Mouse (Mus musculus) hindbrain, embryonic 14.5 days (tissue): ENCODE measurements around the gene Dpp10. TPM values are rescaled to one million over a fixed set of nuclear protein-coding genes. Genes with fewer than 3 reads are reported as not detected.

Experiments used
- ATAC-seq: fragments of 200-750 bp; cut with Nextera tagmentation; 2 replicates; pipeline ENCODE4 v1.8.0; 2017; ENCODE audit warnings: moderate number of reproducible peaks, mild to moderate bottlenecking, moderate TSS enrichment, moderate library complexity; ENCODE audit not compliant: low FRiP score
- DNase-seq: peaks from one replicate; pipeline ENCODE4 v3.0.0-alpha.2; 2015; ENCODE audit warnings: low spot score
- H3K27ac ChIP-seq: fragments of 300-500 bp; sonication (generic); 2 replicates; pipeline ENCODE4 v1.5.1; 2014; ENCODE audit warnings: mild to moderate bottlenecking, moderate library complexity
- H3K27me3 ChIP-seq: fragments of 300-500 bp; sonication (generic); 2 replicates; pipeline ENCODE4 v1.6.1; 2014; ENCODE audit warnings: mild to moderate bottlenecking, low read length, mixed read lengths; ENCODE audit not compliant: control insufficient read depth, insufficient read depth
- H3K36me3 ChIP-seq: fragments of 300-500 bp; sonication (generic); replicated peaks from 2 replicates; pipeline ENCODE4 v1.6.1; 2014; ENCODE audit not compliant: control insufficient read depth, insufficient read depth
- H3K4me1 ChIP-seq: fragments of 300-500 bp; sonication (generic); replicated peaks from 2 replicates; pipeline ENCODE4 v1.6.1; 2014; ENCODE audit warnings: antibody characterized with exemption, low read length, mixed read lengths; ENCODE audit not compliant: control insufficient read depth, insufficient read depth
- H3K4me2 ChIP-seq: fragments of 300-500 bp; sonication (generic); replicated peaks from 2 replicates; pipeline ENCODE4 v1.6.1; 2014; ENCODE audit warnings: mild to moderate bottlenecking, moderate library complexity
- H3K4me3 ChIP-seq: fragments of 300-500 bp; sonication (generic); replicated peaks from 2 replicates; pipeline ENCODE4 v1.5.1; 2014; ENCODE audit warnings: mild to moderate bottlenecking, low read length
- H3K9ac ChIP-seq: fragments of 300-500 bp; sonication (generic); 2 replicates; pipeline ENCODE4 v1.6.1; 2014
- H3K9me3 ChIP-seq: fragments of 300-500 bp; sonication (generic); 2 replicates; pipeline ENCODE4 v1.6.1; 2016; ENCODE audit warnings: low read length; ENCODE audit not compliant: control insufficient read depth
- WGBS: fragments of 180-500 bp; shearing (Covaris S2); extraction: QIAGEN DNeasy Blood & Tissue Kit; methylation state at CpG from one replicate; pipeline ENCODE4 v1.1.7; 2014; 5-methylcytosine and 5-hydroxymethylcytosine counted together
- polyA plus RNA-seq: library from polyadenylated mRNA; unstranded; fragments of >200 nt; fragmentation: Nextera tagmentation; extraction: Ambion mirVana; gene quantifications from 2 replicates; pipeline ENCODE4 v1.2.1, GENCODE M21; 2014

Gene Dpp10
- polyA plus RNA-seq, 1 experiment from 2014 or later = 32.9 TPM

- DNase-seq (no peak), ATAC-seq (no peak)
- H3K4me1 ChIP-seq = peaks cover 4% of the 10 kb centered on the region
- H3K9ac ChIP-seq = no peak overlapping the region
- no peaks in the 10 kb centered on the region for H3K27me3 ChIP-seq
- H3K27ac ChIP-seq = no peak overlapping the region
- no peak overlapping the region for H3K4me2 ChIP-seq
- H3K9me3 ChIP-seq = no peaks in the 10 kb centered on the region
- no peaks in the 10 kb centered on the region for H3K36me3 ChIP-seq
- H3K4me3 ChIP-seq = no peak overlapping the region
Observed at GRCm38 (mm10) chr1:123927278-123928002, 117.9 kb downstream of the Dpp10 start.

GRCm38 (mm10) chr1:123924905-123925304 is 120.5 kb downstream of the Dpp10 start:
- H3K4me2 ChIP-seq = no peak overlapping the region
- no peaks in the 10 kb centered on the region for H3K27me3 ChIP-seq
- H3K4me1 ChIP-seq = peaks cover 4% of the 10 kb centered on the region
- ATAC-seq (no peak), DNase-seq (no peak)
- H3K9me3 ChIP-seq = no peaks in the 10 kb centered on the region
- WGBS = 90% methylated on average over 1 of the region's 1 CpGs
- H3K27ac ChIP-seq = no peak overlapping the region
- no peak overlapping the region for H3K4me3 ChIP-seq
- no peak overlapping the region for H3K9ac ChIP-seq
- no peaks in the 10 kb centered on the region for H3K36me3 ChIP-seq

- Histone ChIP-seq H3K4me1 (peaks cover 4% of the 10 kb centered on the region), H3K4me2 (no peak overlapping the region), H3K9me3 (no peaks in the 10 kb centered on the region), H3K9ac (no peak overlapping the region), H3K27ac (no peak overlapping the region), H3K4me3 (no peak overlapping the region), H3K27me3 (no peaks in the 10 kb centered on the region), H3K36me3 (no peaks in the 10 kb centered on the region)
- DNase-seq (no peak), ATAC-seq (no peak)
- WGBS = 89% methylated on average over 2 of the region's 2 CpGs
Observed at GRCm38 (mm10) chr1:123923907-123924306, 121.5 kb downstream of the Dpp10 start.

GRCm38 (mm10) chr1:123919606-123920005 is 125.8 kb downstream of the Dpp10 start:
- no peak overlapping the region for H3K4me2 ChIP-seq
- 91% methylated on average over 1 of the region's 1 CpGs for WGBS
- no peak overlapping the region for H3K27ac ChIP-seq
- no peaks in the 10 kb centered on the region for H3K9me3 ChIP-seq
- no peak overlapping the region for H3K9ac ChIP-seq
- no peak for DNase-seq
- H3K4me1 ChIP-seq = no peaks in the 10 kb centered on the region
- H3K27me3 ChIP-seq = no peaks in the 10 kb centered on the region
- no peak for ATAC-seq
- no peaks in the 10 kb centered on the region for H3K36me3 ChIP-seq
- no peak overlapping the region for H3K4me3 ChIP-seq

- no peaks in the 10 kb centered on the region for H3K27me3 ChIP-seq
- H3K4me1 ChIP-seq = no peaks in the 10 kb centered on the region
- no peak for DNase-seq
- H3K9me3 ChIP-seq = no peaks in the 10 kb centered on the region
- H3K4me2 ChIP-seq = no peak overlapping the region
- no peak overlapping the region for H3K9ac ChIP-seq
- no peak for ATAC-seq
- no peaks in the 10 kb centered on the region for H3K36me3 ChIP-seq
- no peak overlapping the region for H3K27ac ChIP-seq
- WGBS = 72% methylated on average over 5 of the region's 5 CpGs
- no peak overlapping the region for H3K4me3 ChIP-seq
Observed at GRCm38 (mm10) chr1:123902628-123903027, 142.7 kb downstream of the Dpp10 start.

- Histone ChIP-seq H3K4me3 (no peak overlapping the region), H3K9me3 (no peaks in the 10 kb centered on the region), H3K36me3 (no peaks in the 10 kb centered on the region), H3K27me3 (no peaks in the 10 kb centered on the region), H3K4me2 (no peak overlapping the region), H3K27ac (no peak overlapping the region), H3K9ac (no peak overlapping the region), H3K4me1 (no peaks in the 10 kb centered on the region)
- 82% methylated on average over 4 of the region's 4 CpGs for WGBS
- no peak for ATAC-seq
- no peak for DNase-seq
Observed at GRCm38 (mm10) chr1:123901218-123901617, 144.1 kb downstream of the Dpp10 start.

GRCm38 (mm10) chr1:123887243-123887642 is 158.1 kb downstream of the Dpp10 start:
- Histone ChIP-seq H3K4me1 (no peaks in the 10 kb centered on the region), H3K4me2 (no peak overlapping the region), H3K9ac (no peak overlapping the region), H3K27me3 (no peaks in the 10 kb centered on the region), H3K9me3 (no peaks in the 10 kb centered on the region), H3K27ac (no peak overlapping the region), H3K36me3 (no peaks in the 10 kb centered on the region), H3K4me3 (no peak overlapping the region)
- 48% methylated on average over 1 of the region's 1 CpGs for WGBS
- no peak for ATAC-seq
- no peak for DNase-seq

GRCm38 (mm10) chr1:123846881-123847280 is 198.5 kb downstream of the Dpp10 start:
- Histone ChIP-seq H3K4me2 (no peak overlapping the region), H3K4me3 (no peak overlapping the region), H3K9ac (no peak overlapping the region), H3K27ac (no peak overlapping the region), H3K4me1 (no peaks in the 10 kb centered on the region), H3K36me3 (no peaks in the 10 kb centered on the region), H3K27me3 (no peaks in the 10 kb centered on the region), H3K9me3 (no peaks in the 10 kb centered on the region)
- ATAC-seq = no peak
- no peak for DNase-seq
- WGBS = 80% methylated on average over 3 of the region's 3 CpGs

GRCm38 (mm10) chr1:123801206-123801605 is 244.2 kb downstream of the Dpp10 start:
- no peaks in the 10 kb centered on the region for H3K36me3 ChIP-seq
- H3K27ac ChIP-seq = no peak overlapping the region
- H3K9ac ChIP-seq = no peak overlapping the region
- WGBS = 12% methylated on average over 1 of the region's 1 CpGs
- H3K4me2 ChIP-seq = no peak overlapping the region
- H3K27me3 ChIP-seq = no peaks in the 10 kb centered on the region
- ATAC-seq (no peak), DNase-seq (no peak)
- no peak overlapping the region for H3K4me3 ChIP-seq
- no peaks in the 10 kb centered on the region for H3K4me1 ChIP-seq
- H3K9me3 ChIP-seq = no peaks in the 10 kb centered on the region

- ATAC-seq = no peak
- Histone ChIP-seq H3K4me1 (no peaks in the 10 kb centered on the region), H3K4me3 (no peak overlapping the region), H3K9me3 (no peaks in the 10 kb centered on the region), H3K36me3 (no peaks in the 10 kb centered on the region), H3K4me2 (no peak overlapping the region), H3K9ac (no peak overlapping the region), H3K27me3 (no peaks in the 10 kb centered on the region), H3K27ac (no peak overlapping the region)
- WGBS = 94% methylated on average over 2 of the region's 2 CpGs
- DNase-seq = no peak
Observed at GRCm38 (mm10) chr1:123765511-123765910, 279.8 kb downstream of the Dpp10 start.
